Mouse (Mus musculus) embryonic fibroblast, embryonic 13.5 days (primary cell): Measurements from ENCODE around the gene 4933428G20Rik. TPM values are rescaled to one million over a fixed set of nuclear protein-coding genes. Genes with fewer than 3 reads are reported as not detected.

Experiments used
- H3K27ac ChIP-seq: 2 replicates; pipeline ENCODE4 v1.5.1; 2012; ENCODE audit warnings: low read length, control low read depth, inconsistent platforms; ENCODE audit not compliant: insufficient read depth
- H3K4me1 ChIP-seq: 2 replicates; pipeline ENCODE4 v1.6.1; 2011; ENCODE audit warnings: low read length; ENCODE audit not compliant: control insufficient read depth, insufficient read depth
- H3K4me3 ChIP-seq: 2 replicates; pipeline ENCODE4 v1.5.1; 2011; ENCODE audit warnings: mild to moderate bottlenecking, control low read depth, low read length; ENCODE audit not compliant: insufficient read depth
- CTCF ChIP-seq: IDR thresholded peaks from 2 replicates; pipeline ENCODE4 v1.5.1; 2011; ENCODE audit warnings: mild to moderate bottlenecking, control low read depth, low read length, moderate library complexity, borderline replicate concordance; ENCODE audit not compliant: insufficient read depth
- POLR2A ChIP-seq: IDR thresholded peaks from 2 replicates; pipeline ENCODE4 v1.6.1; 2011; ENCODE audit warnings: low read depth, mild to moderate bottlenecking, control low read depth, low read length, moderate library complexity
- polyA plus RNA-seq: library from polyadenylated mRNA; stranded (reverse); fragments of >200 nt; gene quantifications from 2 replicates; pipeline ENCODE4 v1.2.4, GENCODE M21; 2011; ENCODE audit warnings: low read depth; ENCODE audit not compliant: missing spikeins, insufficient read length

The 4933428G20Rik gene
- polyA plus RNA-seq, 1 experiment: not detected

GRCm38 (mm10) chr11:97521741-97522474 is 21.8 kb upstream of the 4933428G20Rik start:
- TF ChIP-seq POLR2A (no peak), CTCF (no peak)
- Histone ChIP-seq H3K4me1 (peaks cover 6% of the 10 kb centered on the region), H3K27ac (no peak overlapping the region), H3K4me3 (no peak overlapping the region)

DNA sequence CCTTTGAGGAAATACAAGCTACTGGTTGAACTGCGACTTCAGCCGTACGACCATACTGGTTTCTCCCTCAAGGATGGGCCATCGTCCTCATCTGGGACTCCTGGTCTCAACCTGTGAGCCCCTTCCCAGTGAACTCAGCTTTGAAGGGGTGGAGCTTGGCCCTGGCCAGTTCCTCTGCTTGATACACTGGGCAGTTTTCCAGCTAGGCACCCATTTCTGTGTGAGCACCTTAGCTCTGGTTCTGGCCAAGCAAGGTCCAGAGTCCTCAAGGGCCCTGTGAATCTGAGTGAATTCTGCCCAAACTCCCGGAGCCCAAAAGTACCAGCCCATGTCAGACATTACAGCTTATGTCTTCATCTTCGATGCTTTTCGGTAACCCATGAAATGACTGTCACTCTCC is 20.4 kb upstream of the 4933428G20Rik start:
- no peak for TF ChIP-seq POLR2A
- TF ChIP-seq CTCF: no peak
- no peak overlapping the region for H3K4me3 ChIP-seq
- H3K27ac ChIP-seq: no peak overlapping the region
- peaks cover 6% of the 10 kb centered on the region for H3K4me1 ChIP-seq

- Histone ChIP-seq H3K4me3 (no peak overlapping the region), H3K27ac (no peak overlapping the region), H3K4me1 (0 out of 2 replicates have a peak, but pooled peaks cover 2% of the 10 kb centered on the region)
- no peak for TF ChIP-seq CTCF
- TF ChIP-seq POLR2A: no peak
Observed at GRCm38 (mm10) chr11:97513066-97513465, 12.9 kb upstream of the 4933428G20Rik start.

DNA sequence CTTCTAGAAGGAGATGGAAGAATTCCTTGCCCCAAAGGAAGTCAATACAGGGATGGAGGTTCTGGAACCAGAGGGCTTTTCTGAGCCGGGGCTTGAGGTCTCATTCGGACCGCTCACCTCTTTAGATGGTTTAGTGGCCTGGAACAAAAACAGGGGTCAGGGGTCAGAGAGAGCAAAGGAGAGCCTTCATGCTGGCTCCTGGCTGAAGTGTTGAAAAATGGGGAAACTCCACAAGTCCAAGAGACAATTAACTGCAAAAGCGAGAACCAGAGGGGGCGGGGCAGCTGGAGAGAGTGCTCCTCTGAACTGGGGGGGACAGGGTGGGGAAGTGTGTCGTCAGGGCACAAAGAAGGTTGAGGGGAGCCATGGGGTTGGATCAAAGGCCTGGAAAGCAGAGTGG is 12.4 kb upstream of the 4933428G20Rik start:
- Histone ChIP-seq H3K4me3 (no peak overlapping the region), H3K27ac (no peak overlapping the region), H3K4me1 (0 out of 2 replicates have a peak, but pooled peaks cover 5% of the 10 kb centered on the region)
- no peak for TF ChIP-seq CTCF
- no peak for TF ChIP-seq POLR2A

- no peak overlapping the region for H3K27ac ChIP-seq
- H3K4me3 ChIP-seq: no peak overlapping the region
- 0 out of 2 replicates have a peak, but pooled peaks cover 5% of the 10 kb centered on the region for H3K4me1 ChIP-seq
- TF ChIP-seq POLR2A (no peak), CTCF (no peak)
Observed at GRCm38 (mm10) chr11:97511661-97512369, 11.7 kb upstream of the 4933428G20Rik start.

- Histone ChIP-seq H3K4me3 (no peak overlapping the region), H3K4me1 (0 out of 2 replicates have a peak, but pooled peaks cover 5% of the 10 kb centered on the region), H3K27ac (no peak overlapping the region)
- TF ChIP-seq CTCF: peak; percentile 64; the same call in 1 of the 2 replicates
- TF ChIP-seq POLR2A: no peak
Observed at GRCm38 (mm10) chr11:97510966-97511660, 11.0 kb upstream of the 4933428G20Rik start.

DNA sequence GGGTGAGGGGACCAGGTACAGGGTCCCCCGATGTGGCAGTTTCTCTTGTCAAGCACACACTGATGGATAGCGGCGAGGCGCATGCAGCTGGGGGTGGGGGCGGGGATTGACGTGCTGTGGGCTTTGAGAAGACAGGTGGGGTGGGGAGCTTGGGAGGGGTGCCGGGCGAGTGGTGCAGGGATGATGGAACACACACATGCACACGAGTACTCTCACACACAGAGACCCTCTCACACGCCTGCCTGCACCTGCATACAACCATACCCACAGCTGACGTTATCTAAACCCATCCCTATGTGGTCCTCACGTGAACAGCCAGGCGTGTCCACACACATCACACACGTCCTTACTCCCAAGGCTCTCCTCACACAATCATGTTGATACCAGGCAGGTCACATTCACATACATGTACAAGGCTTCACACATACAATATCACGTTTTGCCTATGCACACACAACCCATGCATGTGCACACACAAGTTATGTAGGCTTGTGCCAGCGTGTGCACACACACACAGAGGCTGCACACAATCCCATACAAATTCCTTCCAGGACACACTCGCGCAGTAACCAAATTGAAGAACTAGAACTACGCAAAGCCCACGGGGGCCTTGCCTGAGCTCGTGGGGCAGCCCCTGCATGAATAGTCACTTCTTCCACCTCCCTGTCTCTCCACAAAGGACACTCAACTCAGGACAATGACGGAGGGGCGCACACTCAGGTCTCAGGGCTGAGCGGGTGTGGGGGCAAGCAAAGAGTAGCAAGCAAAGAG is 9.8 kb upstream of the 4933428G20Rik start:
- TF ChIP-seq CTCF (no peak), POLR2A (no peak)
- no peak overlapping the region for H3K27ac ChIP-seq
- no peak overlapping the region for H3K4me3 ChIP-seq
- 0 out of 2 replicates have a peak, but pooled peaks cover 5% of the 10 kb centered on the region for H3K4me1 ChIP-seq

DNA sequence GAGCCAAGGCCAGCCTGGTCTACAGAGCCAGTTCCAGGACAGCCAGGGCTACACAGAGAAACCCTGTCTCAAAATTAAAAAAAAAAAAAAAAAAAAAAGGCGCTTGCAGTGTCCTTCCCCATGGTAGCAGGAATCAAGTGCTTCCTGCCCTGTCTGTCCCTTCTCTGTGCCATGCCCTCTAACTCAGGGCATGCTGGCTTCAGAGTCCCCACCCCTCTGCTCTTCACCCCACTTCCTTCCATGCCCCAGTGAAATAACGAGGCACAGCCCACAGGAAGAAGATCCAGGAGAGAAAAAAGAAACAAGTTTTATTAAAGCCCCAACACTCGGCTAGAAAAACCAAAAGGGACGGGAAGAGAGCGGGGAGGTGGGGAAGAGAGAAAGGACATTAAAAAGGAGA is 8.9 kb upstream of the 4933428G20Rik start:
- Histone ChIP-seq H3K4me3 (no peak overlapping the region), H3K27ac (no peak overlapping the region), H3K4me1 (0 out of 2 replicates have a peak, but pooled peaks cover 5% of the 10 kb centered on the region)
- TF ChIP-seq POLR2A (no peak), CTCF (no peak)

GRCm38 (mm10) chr11:97508198-97508597 is 8.1 kb upstream of the 4933428G20Rik start:
- Histone ChIP-seq H3K27ac (no peak overlapping the region), H3K4me1 (0 out of 2 replicates have a peak, but pooled peaks cover 5% of the 10 kb centered on the region), H3K4me3 (no peak overlapping the region)
- TF ChIP-seq POLR2A (no peak), CTCF (no peak)
